In genomic region chr6:119521482-119521900, GRCm38 (mm10) we compare ENCODE assay signal across 8 mouse cellular contexts. TPM values are rescaled to one million over a fixed set of nuclear protein-coding genes. Genes with fewer than 3 reads are reported as not detected.
DNase-seq lines count a peak whose midpoint lies in the region; ATAC-seq and TF ChIP-seq lines count a peak whose summit lies in the region.
"Had no signal": no experiment of that assay in that cellular context is flagged by ENCODE, and none has a peak within 500 bp of the region (broad histone marks: within the 10 kb centered on the region; RNA-seq: fewer than 3 reads in every experiment).

No protein-coding gene starts in this region.

- H3K27ac ChIP-seq in lung, postnatal 0 days (ENCODE audit: low read length): no peak overlapping the region
- H3K27ac ChIP-seq in cerebellum, adult 2 months (ENCODE audit: insufficient read depth, low read length): no peak overlapping the region

- TF ChIP-seq EP300 in lung, postnatal 0 days (IDR thresholded peaks at IDR 0.05): no peak

- H3K4me3 ChIP-seq in lung, postnatal 0 days (ENCODE audit: low read depth, low read length): no peak overlapping the region
- H3K4me3 ChIP-seq in cerebellum, adult 2 months (replicated peaks; ENCODE audit: insufficient read depth, low read depth, low read length): no peak overlapping the region

- 83% methylated on average over 3 of the region's 3 CpGs for WGBS in lung, postnatal 0 days
- 10% methylated on average over 3 of the region's 3 CpGs for WGBS in cerebellum, adult 2 months

- peak; percentile 25 for TF ChIP-seq CTCF in lung, postnatal 0 days (IDR thresholded peaks at IDR 0.05)
- no peak for TF ChIP-seq CTCF in cerebellum, adult 2 months (IDR thresholded peaks at IDR 0.05; ENCODE audit: borderline replicate concordance, insufficient read depth, low read depth, low read length)

- no peak overlapping the region for H3K9ac ChIP-seq in lung, postnatal 0 days (replicated peaks; ENCODE audit: low read depth)

- H3K4me2 ChIP-seq in lung, postnatal 0 days (replicated peaks; ENCODE audit: low read depth, low read length): no peak overlapping the region

- no peaks in the 10 kb centered on the region for H3K9me3 ChIP-seq in lung, postnatal 0 days (ENCODE audit: low read length)

- no peaks in the 10 kb centered on the region for H3K36me3 ChIP-seq in lung, postnatal 0 days (ENCODE audit: insufficient read depth, low read length)

- no peak for ATAC-seq in lung, postnatal 0 days
- peak; percentile 15 to 18 for ATAC-seq in hematopoietic stem cell, adult 5-6 weeks (replicated peaks in 1 of 2; ENCODE audit: insufficient read depth in 1 of 2, low FRiP score in 2 of 2, low TSS enrichment in 1 of 2, low read depth in 1 of 2, poor library complexity in 2 of 2, severe bottlenecking in 2 of 2)

- H3K4me1 ChIP-seq in lung, postnatal 0 days (ENCODE audit: insufficient read depth, low read depth, low read length): no peaks in the 10 kb centered on the region
- peaks cover 9% of the 10 kb centered on the region; the same call in 1 of the 2 replicates for H3K4me1 ChIP-seq in cerebellum, adult 2 months (ENCODE audit: control insufficient read depth, insufficient read depth, low read length)

- no peak for TF ChIP-seq POLR2A in cerebellum, adult 2 months (IDR thresholded peaks at IDR 0.05; ENCODE audit: borderline replicate concordance, insufficient read depth, low read length)

- DNase-seq in lung, postnatal 0 days (ENCODE audit: low spot score): no peak
- no peak for DNase-seq in lung, postnatal 14 days
- DNase-seq in cerebellum, adult 2 months: peak; percentile 43 to 64
- DNase-seq in right cerebral cortex, postnatal 36 days (ENCODE audit: low spot score in 2 of 2): peak; percentile 48 to 65
- DNase-seq in ovary, adult 18-20 months (ENCODE audit: low spot score): no peak
- DNase-seq in adrenal gland, postnatal 25 days: no peak
- DNase-seq: heart, adult 18-20 months had no signal

- no peaks in the 10 kb centered on the region for H3K27me3 ChIP-seq in lung, postnatal 0 days (replicated peaks; ENCODE audit: insufficient read depth, low read length)
- no peaks in the 10 kb centered on the region for H3K27me3 ChIP-seq in cerebellum, adult 2 months (ENCODE audit: control insufficient read depth, insufficient read depth, low read length)

RNA-seq across cellular contexts. Expression of gene Wnt5b, which starts 22.7 kb away (rescaled TPM):
- 4.8 and 6.6 TPM in 2 replicates for polyA plus RNA-seq in lung, postnatal 0 days (2015; fragmentation: Nextera tagmentation; extraction: Ambion mirVana)
- polyA plus RNA-seq in cerebellum, adult 2 months (2012; rRNA removed): 1.9 and 2.0 TPM in 2 replicates
- total RNA-seq in hematopoietic stem cell, adult 5-6 weeks (2017): 0.81 TPM in 1 of 2 replicates, not detected in the other
- 1.7 and 2.7 TPM in 2 replicates for total RNA-seq in adrenal gland, postnatal 25 days (2021)

RNA-seq across cellular contexts. Expression of gene Fbxl14, which starts 42.0 kb away (rescaled TPM):
- 3.9 and 4.5 TPM in 2 replicates for polyA plus RNA-seq in lung, postnatal 0 days (2015; fragmentation: Nextera tagmentation; extraction: Ambion mirVana)
- polyA plus RNA-seq in cerebellum, adult 2 months (2012; rRNA removed): 34.1 TPM in 2 replicates
- total RNA-seq in hematopoietic stem cell, adult 5-6 weeks (2017): 57.2 and 67.6 TPM in 2 replicates
- 39.5 and 40.8 TPM in 2 replicates for total RNA-seq in adrenal gland, postnatal 25 days (2021)

Comparison
In these comparisons a context has a peak if more than half of its experiments do, and no peak if none do; other contexts are left out.
1. DNase-seq: peak in cerebellum, adult 2 months (2 of 2) and right cerebral cortex, postnatal 36 days (2 of 2); none in lung, postnatal 0 days (single experiment), lung, postnatal 14 days (single experiment), ovary, adult 18-20 months (single experiment) and adrenal gland, postnatal 25 days (single experiment).